Mouse (Mus musculus): ENCODE results near the gene Cog4.
"Not testable (repeated sequence)": the region's sequence is repeated elsewhere in the genome, so short reads cannot be mapped to it uniquely, and the experiment has no call there.

Cog4 gene

GRCm38 (mm10) chr8:110921492-110922230 is 75.3 kb downstream of the Cog4 start:
- no peak for DNase-seq (ENCODE audit: low spot score in 2 of 2)

- no peak for DNase-seq (ENCODE audit: low spot score in 2 of 2)
These were observed 79.3 kb downstream of the Cog4 start for GRCm38 (mm10) chr8:110925691-110926140.

GRCm38 (mm10) chr8:110926690-110927089 is 80.3 kb downstream of the Cog4 start:
- DNase-seq (ENCODE audit: low spot score in 2 of 2): no peak

- DNase-seq (ENCODE audit: low spot score in 2 of 2): no peak
These were observed 82.0 kb downstream of the Cog4 start for GRCm38 (mm10) chr8:110928435-110928834.

GRCm38 (mm10) chr8:110929066-110929465 is 82.7 kb downstream of the Cog4 start:
- DNase-seq (ENCODE audit: low spot score in 2 of 2): no peak

- DNase-seq (ENCODE audit: low spot score in 2 of 2): not testable (repeated sequence)
These were observed 83.3 kb downstream of the Cog4 start for GRCm38 (mm10) chr8:110929672-110930071.

- no peak for DNase-seq (ENCODE audit: low spot score in 2 of 2)
These were observed 85.0 kb downstream of the Cog4 start for GRCm38 (mm10) chr8:110931176-110931939.

Data from frontal cortex, postnatal 14 days (tissue).